Mouse (Mus musculus): ENCODE results near the gene Igfbp6. TPM values are rescaled to one million over a fixed set of nuclear protein-coding genes. Genes with fewer than 3 reads are reported as not detected.

Gene Igfbp6
- total RNA-seq, 2 experiments from 2014 or later = 11.7 to 12.9 TPM

GRCm38 (mm10) chr15:102175736-102176319 is 31.7 kb downstream of the Igfbp6 start:
- no peak for DNase-seq (ENCODE audit: low spot score in 2 of 2)

- DNase-seq (ENCODE audit: low spot score in 2 of 2) = no peak
Observed at GRCm38 (mm10) chr15:102176571-102177316, 32.6 kb downstream of the Igfbp6 start.

DNA sequence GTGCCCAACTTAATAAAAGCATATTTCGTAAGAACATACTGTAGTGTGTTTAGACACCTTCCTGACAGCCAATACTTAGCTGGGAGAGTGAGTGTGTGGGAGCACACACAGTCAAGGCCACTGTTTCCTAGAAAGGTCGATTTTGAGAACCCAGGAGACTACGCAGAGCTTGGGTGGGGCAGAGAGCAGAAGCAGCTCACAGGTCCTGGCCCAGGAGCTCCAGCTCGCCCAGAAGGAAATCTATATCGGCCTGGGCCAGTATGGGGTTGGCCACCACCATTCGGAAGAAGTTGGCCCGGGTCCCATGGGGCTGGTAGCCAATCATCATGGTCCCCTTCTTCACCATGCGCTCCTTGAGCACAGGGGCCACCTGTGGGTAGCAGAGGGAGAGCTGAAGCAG is 33.3 kb downstream of the Igfbp6 start:
- DNase-seq (ENCODE audit: low spot score in 2 of 2) = no peak

- peak; percentile 58 to 89 for DNase-seq (ENCODE audit: low spot score in 2 of 2)
Observed at GRCm38 (mm10) chr15:102178279-102178678, 34.1 kb downstream of the Igfbp6 start.

- no peak for DNase-seq (ENCODE audit: low spot score in 2 of 2)
Observed at GRCm38 (mm10) chr15:102179106-102179505, 34.9 kb downstream of the Igfbp6 start.

- DNase-seq (ENCODE audit: low spot score in 2 of 2) = no peak
Observed at GRCm38 (mm10) chr15:102179924-102180323, 35.8 kb downstream of the Igfbp6 start.

DNA sequence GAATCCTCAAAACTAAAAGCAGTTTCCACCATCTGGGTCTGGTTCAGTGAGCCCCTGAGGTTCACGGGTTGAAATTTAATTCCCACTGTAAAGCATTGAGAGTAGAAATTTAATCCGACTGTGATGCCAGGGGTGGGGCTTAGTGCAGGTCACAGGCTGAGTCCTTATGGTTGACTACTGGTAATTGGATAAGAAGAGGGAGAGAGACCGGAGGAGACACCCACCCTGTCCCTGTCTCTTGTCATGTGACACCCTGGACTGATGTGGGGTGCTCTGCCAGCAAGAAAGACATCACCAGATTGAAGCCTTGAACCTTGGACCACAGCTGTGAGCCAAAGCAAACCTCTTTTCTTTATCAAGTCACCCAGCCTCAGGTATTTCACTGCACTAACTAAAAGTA is 38.9 kb downstream of the Igfbp6 start:
- DNase-seq (ENCODE audit: low spot score in 2 of 2) = no peak

- no peak for DNase-seq (ENCODE audit: low spot score in 2 of 2)
Observed at GRCm38 (mm10) chr15:102186239-102186638, 42.1 kb downstream of the Igfbp6 start.

DNA sequence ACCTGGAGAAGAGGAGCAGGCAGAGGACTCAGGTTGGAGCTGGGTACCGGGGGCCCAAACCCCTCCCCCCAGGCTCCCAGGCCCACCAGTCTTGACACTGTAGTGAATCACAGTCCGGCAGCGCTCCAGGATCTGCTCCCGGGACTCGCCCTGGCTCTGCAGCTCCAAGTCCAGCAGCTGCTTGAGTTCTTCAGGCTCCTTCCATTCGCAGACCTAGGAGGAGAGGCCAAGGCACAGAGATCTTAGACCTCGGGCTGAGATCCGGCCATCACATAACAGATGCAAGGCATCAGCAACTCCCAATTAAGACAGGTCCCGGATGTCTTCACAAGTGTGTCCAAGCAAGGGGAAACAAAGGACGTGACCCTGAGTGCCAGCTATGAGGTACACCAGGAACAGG is 43.9 kb downstream of the Igfbp6 start:
- no peak for DNase-seq (ENCODE audit: low spot score in 2 of 2)

DNA sequence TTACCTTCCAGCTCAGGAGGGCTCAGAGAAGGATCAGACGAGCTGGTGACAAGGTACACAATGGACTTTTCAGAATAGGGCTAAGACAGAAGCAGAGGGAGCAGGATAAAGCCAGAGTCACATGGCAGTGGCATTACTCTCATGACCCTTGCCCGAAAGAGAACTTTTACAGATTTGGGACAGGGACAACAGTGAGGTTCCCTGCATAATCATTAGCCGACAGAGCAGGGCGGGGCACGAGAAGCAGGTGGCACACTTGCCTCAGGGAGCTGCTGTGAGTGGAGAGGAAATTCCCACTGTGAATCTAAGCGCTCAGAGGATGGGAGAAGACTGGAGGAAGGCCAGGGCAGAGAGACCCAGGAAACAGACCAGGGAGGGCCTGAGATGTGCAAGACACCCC is 44.7 kb downstream of the Igfbp6 start:
- no peak for DNase-seq (ENCODE audit: low spot score in 2 of 2)

- DNase-seq (ENCODE audit: low spot score in 2 of 2) = no peak
Observed at GRCm38 (mm10) chr15:102191699-102192098, 47.5 kb downstream of the Igfbp6 start.

- DNase-seq (ENCODE audit: low spot score in 2 of 2) = no peak
Observed at GRCm38 (mm10) chr15:102192271-102192812, 48.2 kb downstream of the Igfbp6 start.

- no peak for DNase-seq (ENCODE audit: low spot score in 2 of 2)
Observed at GRCm38 (mm10) chr15:102192820-102193386, 48.7 kb downstream of the Igfbp6 start.

GRCm38 (mm10) chr15:102193652-102194051 is 49.5 kb downstream of the Igfbp6 start:
- no peak for DNase-seq (ENCODE audit: low spot score in 2 of 2)

DNA sequence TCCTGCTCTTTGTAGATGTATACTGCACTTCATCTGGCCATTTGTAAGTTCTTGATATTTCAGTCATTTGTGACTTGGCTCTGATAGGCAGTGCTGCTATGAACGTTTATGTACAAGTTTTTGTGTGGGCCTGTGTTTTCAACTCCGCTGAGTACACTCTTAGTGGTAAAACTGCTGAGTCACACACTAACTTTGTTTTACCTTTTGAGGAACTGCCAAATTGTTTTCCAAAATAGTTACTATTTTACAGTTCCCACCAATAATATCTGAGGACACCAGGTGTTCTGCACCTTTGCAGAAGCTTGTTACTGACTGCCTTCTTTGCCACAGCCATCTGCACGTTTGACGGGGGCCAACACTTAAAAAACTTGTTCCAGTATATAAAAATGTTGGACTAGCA is 50.3 kb downstream of the Igfbp6 start:
- no peak for DNase-seq (ENCODE audit: low spot score in 2 of 2)

GRCm38 (mm10) chr15:102195373-102195772 is 51.2 kb downstream of the Igfbp6 start:
- DNase-seq (ENCODE audit: low spot score in 2 of 2) = no peak

DNA sequence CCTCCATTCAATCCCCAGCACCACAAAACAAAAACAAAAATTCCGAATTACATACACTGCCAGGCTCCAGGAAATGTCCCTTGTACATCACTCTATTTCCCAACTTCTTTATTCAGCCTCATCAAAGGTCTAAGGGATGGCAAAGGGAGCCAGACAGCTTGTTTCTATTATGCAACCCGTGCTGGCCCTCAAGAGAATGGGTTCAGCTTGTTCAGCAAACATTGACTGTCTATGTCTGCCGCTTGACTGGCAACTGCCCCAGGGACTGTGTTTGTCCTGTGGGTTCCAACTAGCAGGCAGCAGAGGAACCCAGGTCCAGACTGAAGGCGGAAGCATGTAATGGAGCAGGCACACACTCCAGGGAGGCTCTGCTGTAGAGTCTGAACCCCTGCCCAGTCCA is 54.7 kb downstream of the Igfbp6 start:
- DNase-seq (ENCODE audit: low spot score in 2 of 2) = no peak

Other genes with a start within 250 kb of the Igfbp6 start
- gene Krt4, start 219.6 kb upstream of the Igfbp6 start, total RNA-seq (2021) = not detected
- gene Krt79, start 204.0 kb upstream of the Igfbp6 start, total RNA-seq (2021) = under 1 TPM; 0.20 to 0.45 TPM
- gene Krt78, start 190.1 kb upstream of the Igfbp6 start, total RNA-seq (2021) = not detected
- not detected for gene Krt8, start 139.9 kb upstream of the Igfbp6 start, total RNA-seq (2021)
- gene Krt18, start 116.2 kb upstream of the Igfbp6 start, total RNA-seq (2021) = under 1 TPM; 0.23 to 0.64 TPM
- gene Eif4b, start 70.6 kb upstream of the Igfbp6 start, total RNA-seq (2021) = 100 to 1,000 TPM; 197 to 203 TPM
- gene Tns2, start 43.9 kb upstream of the Igfbp6 start, total RNA-seq (2021) = 10 to 100 TPM; 13.8 to 18.2 TPM
- 100 to 1,000 TPM; 156 to 165 TPM for gene Spryd3, start 8.1 kb upstream of the Igfbp6 start, total RNA-seq (2021)
- gene Soat2, start 6.2 kb downstream of the Igfbp6 start, total RNA-seq (2021) = under 1 TPM in 1 of 2 experiments, not detected in 1; 0.15 TPM
- gene Zfp740, start 58.9 kb downstream of the Igfbp6 start, total RNA-seq (2021) = 10 to 100 TPM; 66.1 to 71.8 TPM
- gene Csad, start 60.4 kb downstream of the Igfbp6 start, total RNA-seq (2021) = 10 to 100 TPM; 33.3 to 37.4 TPM
- 1 to 10 TPM in 1 of 2 experiments, under 1 TPM in 1; 0.76 to 1.9 TPM for gene Itgb7, start 87.6 kb downstream of the Igfbp6 start, total RNA-seq (2021)
- 10 to 100 TPM; 11.3 to 13.7 TPM for gene Rarg, start 113.2 kb downstream of the Igfbp6 start, total RNA-seq (2021)
- gene Gm9918, start 126.2 kb downstream of the Igfbp6 start, total RNA-seq (2021) = not detected
- 10 to 100 TPM; 34.6 to 38.9 TPM for gene Mfsd5, start 135.1 kb downstream of the Igfbp6 start, total RNA-seq (2021)
- 1 to 10 TPM in 1 of 2 experiments, under 1 TPM in 1; 0.64 to 1.4 TPM for gene Espl1, start 151.9 kb downstream of the Igfbp6 start, total RNA-seq (2021)
- gene Pfdn5, start 181.8 kb downstream of the Igfbp6 start, total RNA-seq (2021) = 100 to 1,000 TPM; 469 to 474 TPM
- gene Myg1, start 187.3 kb downstream of the Igfbp6 start, total RNA-seq (2021) = 10 to 100 TPM; 69.4 to 72.5 TPM
- gene Aaas, start 206.4 kb downstream of the Igfbp6 start, total RNA-seq (2021) = 10 to 100 TPM; 19.2 to 23.6 TPM
- gene Sp7, start 222.8 kb downstream of the Igfbp6 start, total RNA-seq (2021) = under 1 TPM; 0.41 to 0.45 TPM

All from layer of hippocampus, adult 18-20 months (tissue).